Mouse (Mus musculus): ENCODE results near the gene Hoxc4.

The Hoxc4 gene

GRCm38 (mm10) chr15:103018636-103019035 lies at the start of gene Hoxc4:
TSS of gene Hoxc4 (plus strand) at chr15:103018934.
- DNase-seq, result no peak

DNA sequence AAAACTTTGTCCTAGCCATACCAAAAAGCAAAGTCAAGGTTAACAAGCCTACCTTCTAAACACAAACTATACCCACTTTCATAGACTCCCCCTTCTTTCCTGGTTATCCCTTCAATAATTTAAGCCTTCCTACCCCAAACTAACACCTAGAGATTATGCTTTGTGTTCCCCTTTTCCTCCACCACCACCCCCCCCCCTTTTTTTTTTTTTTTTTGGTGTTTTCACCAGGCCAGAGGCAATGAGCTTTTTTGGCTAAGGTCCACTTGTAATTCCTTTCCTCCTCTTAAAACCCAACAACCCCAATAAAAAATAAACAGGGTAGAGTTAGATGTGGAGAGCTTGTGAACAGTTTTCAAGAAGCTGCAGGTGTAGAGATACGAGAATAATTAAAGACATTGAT lies 49.4 kb upstream of the Hoxc4 start:
- DNase-seq, result no peak

GRCm38 (mm10) chr15:102970740-102971139 lies 48.0 kb upstream of the Hoxc4 start:
- no peak for DNase-seq

DNA sequence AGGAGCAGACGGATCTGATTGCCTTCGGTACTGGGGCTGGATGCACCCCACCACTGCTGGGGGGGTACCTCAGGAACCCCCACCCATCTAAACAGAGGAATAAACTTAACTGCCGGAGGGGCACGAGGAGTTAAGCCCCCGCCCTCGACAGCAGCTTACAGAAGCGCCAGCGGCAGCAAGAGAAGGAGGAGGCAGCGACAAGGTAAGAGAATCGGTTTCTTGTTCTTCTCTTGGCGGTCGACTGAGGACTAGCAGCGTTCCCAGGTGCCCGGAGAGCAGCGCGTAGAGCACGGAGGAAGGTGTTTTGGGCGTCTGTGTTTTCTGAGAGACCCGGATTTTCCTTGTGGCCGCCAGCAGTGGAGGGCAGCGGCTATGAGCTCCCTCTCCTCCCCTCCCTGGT lies 46.5 kb upstream of the Hoxc4 start:
- no peak for DNase-seq

GRCm38 (mm10) chr15:102972753-102973152 lies 46.0 kb upstream of the Hoxc4 start:
- DNase-seq, result no peak

- no peak for DNase-seq
These were observed 43.7 kb upstream of the Hoxc4 start for GRCm38 (mm10) chr15:102975034-102975433.

DNA sequence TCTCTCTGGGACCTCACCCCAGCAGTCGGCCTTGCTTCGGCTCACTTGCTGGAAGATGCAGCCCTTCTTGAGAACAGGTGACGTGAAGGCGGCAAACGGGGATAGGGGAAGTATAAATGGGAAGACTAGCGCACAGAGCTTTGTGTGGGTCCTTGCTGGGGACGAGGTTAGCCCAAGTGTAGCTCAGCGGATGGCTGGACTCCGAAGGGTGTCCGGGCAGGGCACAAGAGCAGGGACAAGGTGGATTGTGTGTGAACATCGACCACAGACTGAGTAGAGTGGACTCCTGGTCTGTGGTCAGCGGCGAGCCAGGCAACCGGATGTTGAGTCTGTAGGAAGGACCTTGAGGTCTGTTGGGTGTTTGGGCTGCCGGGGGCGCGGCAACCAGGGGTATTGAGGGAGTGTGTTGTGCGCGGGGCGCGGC lies 43.0 kb upstream of the Hoxc4 start:
- DNase-seq, result no peak

GRCm38 (mm10) chr15:102976171-102976570 lies 42.6 kb upstream of the Hoxc4 start, which contains the start of gene Hoxc9:
TSS of gene Hoxc9 (plus strand) at chr15:102976439.
- no peak for DNase-seq

- DNase-seq, result no peak
These were observed 41.9 kb upstream of the Hoxc4 start for GRCm38 (mm10) chr15:102976631-102977422.

GRCm38 (mm10) chr15:102977423-102977974 lies 41.2 kb upstream of the Hoxc4 start:
- no peak for DNase-seq

- no peak for DNase-seq
These were observed 39.9 kb upstream of the Hoxc4 start for GRCm38 (mm10) chr15:102978615-102979515.

GRCm38 (mm10) chr15:102979936-102980335 lies 38.8 kb upstream of the Hoxc4 start:
- no peak for DNase-seq

DNA sequence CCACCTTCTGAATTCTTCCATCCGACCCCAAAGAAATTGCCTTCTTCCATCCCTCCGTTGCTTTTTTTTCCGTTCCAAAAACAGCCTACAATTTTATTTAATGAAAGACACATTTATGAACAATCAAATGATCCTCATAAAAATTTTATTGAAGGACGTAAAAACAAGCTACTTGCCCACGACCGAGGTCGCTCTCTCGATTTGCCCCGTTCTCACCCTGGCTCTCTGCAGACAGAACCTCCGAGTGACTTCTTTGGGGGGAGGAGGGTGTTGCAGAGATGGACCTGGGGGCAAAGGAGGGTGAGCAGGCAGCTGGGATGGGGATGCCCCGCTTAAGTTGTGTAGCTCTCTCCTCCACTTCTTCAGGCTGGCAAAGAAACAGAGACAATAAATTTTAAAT lies 38.4 kb upstream of the Hoxc4 start:
- no peak for DNase-seq

- DNase-seq, result no peak
These were observed 37.8 kb upstream of the Hoxc4 start for GRCm38 (mm10) chr15:102980912-102981311.

DNA sequence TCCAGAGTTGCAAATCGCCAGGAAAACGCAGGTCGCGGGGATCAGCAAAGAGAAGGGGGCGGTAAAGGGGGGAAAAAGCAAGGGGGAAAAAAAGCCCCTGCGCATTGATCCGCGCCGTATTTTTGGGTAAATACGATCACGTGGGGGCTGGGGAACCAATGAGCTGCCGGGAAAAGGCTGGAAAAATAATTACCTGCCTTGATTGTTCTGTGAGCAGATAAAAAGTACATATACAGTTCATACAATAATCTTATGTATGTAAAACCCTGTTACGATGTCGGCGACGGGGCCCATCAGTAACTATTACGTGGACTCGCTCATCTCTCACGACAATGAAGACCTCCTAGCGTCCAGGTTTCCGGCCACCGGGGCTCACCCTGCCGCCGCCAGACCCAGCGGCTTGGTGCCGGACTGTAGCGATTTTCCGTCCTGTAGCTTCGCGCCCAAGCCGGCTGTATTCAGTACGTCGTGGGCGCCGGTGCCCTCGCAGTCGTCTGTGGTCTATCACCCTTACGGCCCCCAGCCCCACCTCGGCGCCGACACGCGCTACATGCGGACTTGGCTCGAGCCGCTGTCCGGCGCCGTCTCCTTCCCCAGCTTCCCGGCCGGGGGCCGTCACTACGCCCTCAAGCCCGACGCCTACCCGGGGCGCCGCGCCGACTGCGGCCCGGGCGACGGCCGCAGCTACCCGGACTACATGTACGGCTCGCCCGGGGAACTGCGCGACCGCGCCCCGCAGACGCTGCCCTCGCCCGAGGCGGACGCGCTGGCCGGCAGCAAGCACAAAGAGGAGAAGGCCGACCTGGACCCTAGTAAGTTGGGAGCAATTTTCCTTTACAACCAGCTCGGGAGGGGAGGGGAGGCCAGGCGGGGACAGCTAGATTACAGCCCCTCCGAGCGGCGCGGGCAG lies 37.1 kb upstream of the Hoxc4 start:
- DNase-seq, result no peak

DNA sequence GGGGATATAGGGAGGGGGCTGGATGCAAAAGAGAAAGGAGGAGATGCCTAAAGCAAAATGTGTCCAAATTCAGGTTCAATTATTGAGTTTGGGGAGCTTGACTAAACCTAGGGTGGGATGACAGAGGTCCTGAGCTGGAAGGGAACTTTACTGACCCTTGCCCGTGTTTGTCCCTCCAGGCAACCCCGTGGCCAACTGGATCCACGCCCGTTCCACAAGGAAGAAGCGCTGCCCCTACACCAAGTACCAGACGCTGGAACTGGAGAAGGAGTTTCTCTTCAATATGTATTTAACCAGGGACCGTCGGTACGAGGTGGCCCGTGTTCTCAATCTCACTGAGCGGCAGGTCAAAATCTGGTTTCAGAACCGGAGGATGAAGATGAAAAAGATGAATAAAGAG lies 35.0 kb upstream of the Hoxc4 start:
- DNase-seq, result no peak

DNA sequence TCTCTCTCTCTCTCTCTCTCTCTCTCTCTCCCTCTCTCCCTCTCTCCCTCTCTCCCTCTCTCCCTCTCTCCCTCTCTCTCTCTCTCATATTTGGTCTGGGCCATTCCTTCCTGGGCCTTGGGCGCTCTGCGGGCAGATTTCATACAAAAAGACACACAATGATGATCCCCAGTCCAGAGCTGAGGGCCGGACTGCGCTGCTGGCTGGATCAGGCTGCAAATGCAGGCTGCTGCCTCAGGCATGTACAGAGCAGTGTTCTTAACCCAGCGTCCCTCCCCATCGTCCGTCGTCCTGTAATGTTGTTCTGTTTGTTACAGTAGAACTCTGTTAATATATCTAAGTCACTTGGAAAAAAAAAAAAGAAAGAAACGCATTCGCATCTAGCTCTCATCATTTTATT lies 34.2 kb upstream of the Hoxc4 start:
- no peak for DNase-seq

GRCm38 (mm10) chr15:102984925-102985324 lies 33.8 kb upstream of the Hoxc4 start:
- DNase-seq, result no peak

- DNase-seq, result peak; percentile 82
These were observed 31.5 kb upstream of the Hoxc4 start for GRCm38 (mm10) chr15:102987124-102987833.

GRCm38 (mm10) chr15:102988078-102988477 lies 30.7 kb upstream of the Hoxc4 start:
- no peak for DNase-seq

DNA sequence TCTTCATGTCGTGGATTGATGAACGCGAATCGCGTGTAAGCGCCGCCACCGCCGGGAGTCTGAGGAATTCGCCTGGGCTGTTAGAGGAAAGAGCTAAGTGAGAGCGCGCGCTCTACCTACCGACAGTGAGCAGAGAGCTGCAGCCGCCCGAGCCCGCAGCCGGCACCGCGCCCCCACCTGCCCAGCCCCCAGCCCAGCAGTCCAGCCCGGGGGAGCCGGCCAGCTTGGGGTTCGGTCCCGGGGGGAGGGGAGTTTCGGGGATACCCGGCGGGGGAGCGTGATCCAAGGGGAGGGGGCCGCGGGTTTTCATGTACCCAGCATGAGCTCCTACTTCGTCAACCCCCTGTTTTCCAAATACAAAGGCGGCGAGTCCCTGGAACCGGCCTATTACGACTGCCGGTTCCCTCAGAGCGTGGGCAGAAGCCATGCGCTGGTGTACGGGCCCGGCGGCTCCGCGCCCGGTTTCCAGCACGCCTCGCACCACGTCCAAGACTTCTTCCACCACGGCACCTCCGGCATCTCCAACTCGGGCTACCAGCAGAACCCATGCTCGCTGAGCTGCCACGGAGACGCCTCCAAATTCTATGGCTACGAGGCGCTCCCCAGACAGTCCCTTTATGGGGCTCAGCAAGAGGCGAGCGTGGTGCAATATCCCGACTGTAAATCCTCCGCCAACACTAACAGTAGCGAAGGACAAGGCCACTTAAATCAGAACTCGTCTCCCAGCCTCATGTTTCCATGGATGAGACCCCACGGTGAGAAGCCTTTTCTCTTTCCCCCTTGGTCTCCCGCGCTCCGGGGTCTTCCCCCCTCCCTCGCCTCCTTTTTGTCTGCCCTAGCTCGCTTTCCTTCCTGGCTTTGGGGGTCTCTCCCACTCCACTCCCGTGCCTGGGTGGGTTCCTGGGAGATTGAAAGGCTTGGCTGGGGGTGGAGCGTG lies 28.0 kb upstream of the Hoxc4 start, which contains the start of gene Hoxc8:
TSS of gene Hoxc8 (plus strand) at position 147 of the 937 bp plus-strand sequence.
- no peak for DNase-seq
